Mouse (Mus musculus) gastrocnemius, adult 18-20 months (tissue): ENCODE measurements around the gene Stfa3. TPM values are rescaled to one million over a fixed set of nuclear protein-coding genes. Genes with fewer than 3 reads are reported as not detected.
"Not testable (repeated sequence)": the region's sequence is repeated elsewhere in the genome, so short reads cannot be mapped to it uniquely, and the experiment has no call there.

Experiments
- DNase-seq: peaks from one replicate; pipeline ENCODE4 v3.0.0; 2021; ENCODE audit warnings: low spot score
- long read RNA-seq, 2 experiments: library from polyadenylated mRNA; stranded (forward); transcript quantifications; one replicate each; pipeline ENCODE4 v2.0.0; 2021
- total RNA-seq, 2 experiments: library from RNA; stranded (reverse); gene quantifications; 2 replicates each; pipeline ENCODE4 v1.2.3; 2021

Gene Stfa3
- total RNA-seq, result not detected
- long read RNA-seq, experiment 1, result 0 reads
- long read RNA-seq, experiment 2, result 0 reads

GRCm38 (mm10) chr16:36455342-36455802 is at the start of gene Stfa3:
Stfa3 (minus strand) TSS chr16:36455392.
- DNase-seq, result no peak

GRCm38 (mm10) chr16:36502286-36502685 is 47.1 kb upstream of the Stfa3 start:
- no peak for DNase-seq

GRCm38 (mm10) chr16:36492420-36492819 is 37.2 kb upstream of the Stfa3 start:
- DNase-seq, result no peak

GRCm38 (mm10) chr16:36476866-36477265 is 21.7 kb upstream of the Stfa3 start:
- no peak for DNase-seq

GRCm38 (mm10) chr16:36475530-36475929 is 20.3 kb upstream of the Stfa3 start:
- DNase-seq, result no peak

DNA sequence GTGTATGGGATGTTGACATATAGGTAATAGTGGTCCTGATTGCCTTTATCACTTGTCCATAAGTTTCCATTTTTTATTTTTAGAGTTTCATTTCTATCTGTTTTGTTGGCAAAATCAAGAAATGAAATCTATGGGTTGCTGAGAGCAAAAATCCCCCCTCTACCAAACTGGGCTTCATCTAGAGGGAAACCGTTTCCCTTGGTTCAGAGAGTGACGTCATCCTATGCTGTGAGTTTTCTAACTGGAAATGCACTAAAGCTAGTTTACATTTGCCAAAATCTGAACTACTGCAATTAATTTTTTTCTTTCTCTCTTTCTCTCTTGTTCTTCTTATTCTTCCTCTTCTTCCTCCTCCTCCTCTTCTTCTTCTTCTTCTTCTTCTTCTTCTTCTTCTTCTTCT is 19.7 kb upstream of the Stfa3 start:
- no peak for DNase-seq

DNA sequence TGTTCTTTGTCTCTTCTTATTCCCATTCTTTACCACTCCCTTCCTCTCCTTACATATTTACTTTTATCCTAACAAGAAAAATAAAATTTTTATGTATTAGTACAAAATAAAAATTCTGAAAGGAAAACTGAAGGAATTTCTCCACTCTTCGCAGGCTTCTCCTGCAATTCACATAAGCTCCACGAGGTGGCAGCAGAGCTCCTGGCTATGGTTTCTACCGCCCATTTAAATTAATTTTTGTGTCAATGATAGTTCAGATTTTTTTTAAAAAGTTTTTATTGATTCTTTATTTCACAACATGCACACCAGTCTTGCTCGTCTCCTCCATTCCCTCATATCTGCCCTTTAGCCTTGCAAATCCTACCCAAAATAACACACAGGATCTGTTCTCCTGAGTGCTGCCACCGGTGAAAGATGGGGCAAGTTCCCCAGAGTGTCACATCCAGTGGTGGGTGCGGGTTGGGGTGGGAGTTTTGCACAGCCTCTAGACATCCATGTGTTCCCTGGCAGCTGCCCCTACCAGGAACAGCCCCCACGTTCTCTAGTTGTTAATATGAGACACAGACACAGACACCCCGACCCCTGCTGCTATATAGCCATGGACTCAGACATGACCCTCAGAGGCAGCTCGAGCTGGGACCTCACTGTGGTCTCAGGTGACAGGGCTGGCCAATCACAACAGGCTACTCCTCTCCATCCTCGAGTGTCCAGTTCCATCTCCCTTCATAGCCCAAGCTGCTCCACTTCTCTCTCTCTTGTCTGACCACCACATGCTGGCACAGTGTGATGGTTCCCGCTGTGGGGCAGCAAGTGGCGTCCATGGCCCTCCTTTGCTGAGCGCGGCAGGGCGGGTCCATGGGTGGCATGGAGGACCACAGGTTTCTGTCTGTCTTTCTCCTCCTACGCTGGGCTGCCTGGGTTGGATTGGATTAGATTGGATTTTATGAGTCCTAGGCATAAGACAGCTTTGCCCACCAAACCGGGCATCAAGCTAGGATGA is 18.3 kb upstream of the Stfa3 start:
- peak; percentile 19 for DNase-seq

- no peak for DNase-seq
Observed at GRCm38 (mm10) chr16:36471066-36471633, 16.0 kb upstream of the Stfa3 start.

DNA sequence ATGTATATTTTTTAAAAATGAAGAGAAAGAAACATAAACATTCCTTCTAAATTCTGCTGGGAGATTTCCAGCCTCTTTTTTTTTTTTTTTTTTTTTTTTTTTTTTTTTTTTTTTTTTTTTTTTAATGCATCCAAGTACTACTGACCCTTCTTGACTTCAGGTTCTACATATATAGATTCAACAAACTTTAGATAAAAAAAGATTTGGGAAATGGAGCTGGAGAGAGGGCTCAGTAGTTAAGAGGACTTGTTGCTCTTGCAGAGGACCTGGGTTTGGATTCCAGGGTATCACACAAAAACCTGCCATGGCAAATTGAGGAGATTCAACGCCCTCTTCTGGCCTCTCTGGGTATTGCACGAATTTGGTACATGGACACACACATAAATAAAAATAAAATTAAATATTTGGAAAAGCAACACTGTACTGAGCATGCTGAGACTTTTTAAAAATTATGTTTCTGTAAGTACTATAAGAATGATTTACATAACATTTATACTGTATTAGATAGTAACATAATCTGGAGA is 14.8 kb upstream of the Stfa3 start:
- no peak for DNase-seq

DNA sequence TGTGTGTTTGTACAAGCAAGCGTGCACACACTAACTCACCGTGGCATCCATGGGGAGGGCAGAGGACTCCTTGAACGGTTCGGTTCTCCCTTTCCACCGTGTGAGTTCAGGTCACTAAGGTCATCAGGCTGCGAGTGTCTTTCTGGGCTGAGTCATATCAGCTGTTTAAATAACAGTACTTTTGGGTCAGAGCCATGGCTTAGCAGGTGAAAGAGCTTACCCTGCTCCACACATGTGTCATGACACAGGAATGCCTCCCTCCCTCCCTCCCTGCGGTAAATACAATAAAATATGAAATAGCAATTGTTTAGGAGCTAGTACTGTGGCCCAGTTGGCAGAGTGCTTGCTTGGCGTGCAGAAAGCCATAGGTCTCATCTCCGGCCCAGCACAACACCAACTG is 14.2 kb upstream of the Stfa3 start:
- DNase-seq, result no peak

- no peak for DNase-seq
Observed at GRCm38 (mm10) chr16:36468862-36469261, 13.7 kb upstream of the Stfa3 start.

- no peak for DNase-seq
Observed at GRCm38 (mm10) chr16:36467936-36468335, 12.7 kb upstream of the Stfa3 start.

DNA sequence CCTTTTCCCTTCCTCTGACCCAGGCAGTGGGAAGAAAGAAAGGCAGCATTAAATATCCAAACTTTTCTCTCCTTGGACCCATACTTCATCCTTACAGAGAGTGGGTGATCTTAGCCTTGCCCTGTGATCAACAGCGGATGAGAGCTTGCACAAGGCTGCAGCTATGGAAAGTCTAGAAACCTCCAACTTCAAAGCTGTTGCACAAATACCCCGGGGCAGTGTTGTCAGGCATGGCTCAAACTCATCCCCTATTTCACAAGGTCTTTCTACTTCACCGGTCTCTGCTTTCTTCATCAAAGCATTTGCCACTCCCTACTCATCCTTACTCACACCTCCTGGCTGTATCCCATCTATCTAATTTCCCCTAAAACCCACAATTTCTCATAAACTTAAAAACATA is 10.2 kb upstream of the Stfa3 start:
- DNase-seq, result no peak

DNA sequence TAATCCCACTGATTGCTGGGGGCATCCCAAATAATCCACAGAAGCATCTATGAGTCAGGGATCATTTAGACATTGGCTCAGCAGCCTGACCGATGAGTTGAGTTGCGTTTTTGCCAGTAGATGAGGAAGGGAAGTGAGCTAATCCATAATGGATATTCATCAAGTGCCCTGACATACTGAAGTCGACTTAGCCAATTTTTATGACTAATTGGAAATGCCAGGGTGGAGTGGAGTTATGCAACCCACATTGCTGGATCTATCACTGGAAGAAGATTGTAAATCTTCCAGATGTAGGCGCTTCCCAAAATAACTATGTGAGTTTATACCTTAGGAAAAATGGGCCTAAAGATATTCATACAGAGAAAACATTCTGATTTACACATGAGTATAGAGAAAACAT is 8.9 kb upstream of the Stfa3 start:
- no peak for DNase-seq

- no peak for DNase-seq
Observed at GRCm38 (mm10) chr16:36460426-36460825, 5.2 kb upstream of the Stfa3 start.

DNA sequence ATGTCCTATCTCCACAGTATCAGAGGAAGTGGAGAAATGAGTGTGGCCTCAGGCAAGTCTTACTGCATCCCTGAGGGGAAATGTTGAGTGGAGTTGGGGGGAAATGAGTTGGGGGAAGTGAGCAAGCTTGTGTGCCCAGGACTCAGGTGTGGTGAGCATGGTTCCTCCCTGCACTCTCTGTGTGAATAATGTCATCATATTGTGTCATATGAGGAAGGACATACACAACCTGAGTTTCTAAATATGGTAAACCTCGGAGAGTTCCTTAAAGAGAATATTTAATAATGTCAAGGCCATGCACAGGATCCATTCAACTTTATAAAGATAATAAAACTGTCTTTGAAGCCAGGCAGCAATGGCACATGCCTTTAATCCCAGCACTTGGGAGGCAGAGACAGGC is 34.2 kb downstream of the Stfa3 start:
- DNase-seq, result not testable (repeated sequence)

- no peak for DNase-seq
Observed at GRCm38 (mm10) chr16:36408357-36408756, 46.8 kb downstream of the Stfa3 start, which contains the start of gene Stfa2. Stfa2 (minus strand) TSS chr16:36408457.

Other genes starting within 250 kb of the Stfa3 start
- not detected for gene Gm5416, start 245.0 kb downstream of the Stfa3 start, total RNA-seq
- gene 2010005H15Rik, start 233.9 kb downstream of the Stfa3 start, total RNA-seq, result not detected
- not detected for gene Stfa1, start 178.4 kb downstream of the Stfa3 start, total RNA-seq
- not detected for gene BC117090, start 121.1 kb downstream of the Stfa3 start, total RNA-seq
- not detected for gene BC100530, start 87.6 kb downstream of the Stfa3 start, total RNA-seq
- not detected for gene Stfa2, start 46.9 kb downstream of the Stfa3 start, total RNA-seq
- gene Casr, start 106.7 kb upstream of the Stfa3 start, total RNA-seq, result 1 to 10 TPM; 5.4 to 9.7 TPM
- under 1 TPM; 0.14 to 0.28 TPM for gene Cd86, start 210.7 kb upstream of the Stfa3 start, total RNA-seq
- under 1 TPM; 0.11 to 0.28 TPM for gene Ildr1, start 238.6 kb upstream of the Stfa3 start, total RNA-seq